Mouse (Mus musculus) heart, embryonic 13.5 days (tissue): Measurements from ENCODE around the gene Spata6. TPM values are rescaled to one million over a fixed set of nuclear protein-coding genes. Genes with fewer than 3 reads are reported as not detected.

Experiments
- ATAC-seq: fragments of 200-750 bp; cut with Nextera tagmentation; 2 replicates; pipeline ENCODE4 v1.8.0; 2017; ENCODE audit warnings: moderate TSS enrichment; ENCODE audit not compliant: insufficient number of reproducible peaks, low FRiP score, low TSS enrichment; ENCODE audit errors: extremely low read depth
- H3K27ac ChIP-seq: fragments of 300-500 bp; sonication (generic); replicated peaks from 2 replicates; pipeline ENCODE4 v1.5.1; 2015; ENCODE audit warnings: moderate library complexity, mild to moderate bottlenecking, inconsistent platforms
- H3K27me3 ChIP-seq: fragments of 300-500 bp; sonication (generic); replicated peaks from 2 replicates; pipeline ENCODE4 v1.6.1; 2015; ENCODE audit warnings: mild to moderate bottlenecking, inconsistent platforms
- H3K36me3 ChIP-seq: fragments of 300-500 bp; sonication (generic); 2 replicates; pipeline ENCODE4 v1.6.1; 2015; ENCODE audit warnings: mild to moderate bottlenecking, inconsistent platforms
- H3K4me1 ChIP-seq: fragments of 300-500 bp; sonication (generic); 2 replicates; pipeline ENCODE4 v1.6.1; 2015; ENCODE audit warnings: inconsistent platforms
- H3K4me2 ChIP-seq: fragments of 300-500 bp; sonication (generic); 2 replicates; pipeline ENCODE4 v1.6.1; 2015; ENCODE audit warnings: inconsistent platforms, mild to moderate bottlenecking, moderate library complexity
- H3K4me3 ChIP-seq: fragments of 300-500 bp; sonication (generic); 2 replicates; pipeline ENCODE4 v1.5.1; 2015; ENCODE audit warnings: moderate library complexity, mild to moderate bottlenecking, inconsistent platforms
- H3K9ac ChIP-seq: fragments of 300-500 bp; sonication (generic); 2 replicates; pipeline ENCODE4 v1.6.1; 2015; ENCODE audit warnings: inconsistent platforms, mild to moderate bottlenecking, moderate library complexity
- H3K9me3 ChIP-seq: fragments of 300-500 bp; sonication (generic); 2 replicates; pipeline ENCODE4 v1.6.1; 2016; ENCODE audit warnings: inconsistent platforms
- WGBS: fragments of 180-500 bp; shearing (Covaris S2); methylation state at CpG from one replicate; pipeline ENCODE4 v1.1.7; 2015; ENCODE audit warnings: mixed read lengths; 5-methylcytosine and 5-hydroxymethylcytosine counted together
- polyA plus RNA-seq: library from polyadenylated mRNA; unstranded; fragments of >200 nt; fragmentation: Nextera tagmentation; extraction: Ambion mirVana; gene quantifications from 2 replicates; pipeline ENCODE4 v1.2.1, GENCODE M21; 2015

Spata6 gene
- polyA plus RNA-seq, 1 experiment from 2014 or later = 18.4 TPM

DNA sequence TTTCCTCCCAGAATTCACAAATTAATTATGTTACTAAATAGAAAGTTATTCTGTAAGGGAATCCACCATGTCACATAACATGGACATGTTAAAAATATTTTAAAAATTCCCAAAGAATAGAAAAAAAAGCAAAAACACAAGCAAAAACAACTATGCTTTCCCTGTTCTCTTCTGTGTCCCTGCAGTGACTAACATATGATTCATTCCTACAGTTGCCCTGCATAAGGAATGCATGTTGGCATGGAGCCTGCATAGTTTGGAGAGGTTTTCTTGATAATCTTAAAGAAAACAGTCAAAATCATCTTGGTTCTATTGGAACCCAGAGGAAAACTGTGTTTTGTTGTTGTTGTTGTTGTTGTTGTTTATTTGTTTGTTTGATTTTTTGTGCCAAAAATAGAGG lies 132.8 kb downstream of the Spata6 start:
- no peak for ATAC-seq
- H3K9me3 ChIP-seq = 0 out of 2 replicates have a peak, but pooled peaks cover 7% of the 10 kb centered on the region
- H3K9ac ChIP-seq = no peak overlapping the region
- H3K4me2 ChIP-seq = no peak overlapping the region
- no peak overlapping the region for H3K4me3 ChIP-seq
- no peak overlapping the region for H3K27ac ChIP-seq
- no peaks in the 10 kb centered on the region for H3K4me1 ChIP-seq
- no peaks in the 10 kb centered on the region for H3K27me3 ChIP-seq
- H3K36me3 ChIP-seq = no peaks in the 10 kb centered on the region

DNA sequence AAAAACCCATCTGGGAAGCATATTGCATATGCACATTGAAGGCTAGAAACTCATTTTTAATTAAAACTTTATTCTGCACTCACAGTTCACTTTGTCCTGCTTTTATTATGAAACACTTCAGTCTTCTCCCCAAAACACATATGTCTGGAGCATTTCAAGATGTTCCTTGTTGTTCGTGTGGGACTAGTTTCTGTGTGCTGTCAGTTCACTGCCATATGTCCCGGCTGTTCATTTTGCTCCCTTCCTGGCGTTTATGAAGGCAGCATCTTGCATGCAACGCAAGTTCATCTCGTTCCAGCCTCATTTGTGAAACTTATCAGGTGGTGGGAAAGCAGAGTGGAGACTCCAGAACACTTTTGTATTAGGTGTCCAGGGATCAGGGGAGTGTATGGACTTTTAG lies 146.9 kb downstream of the Spata6 start:
- WGBS = 77% methylated on average over 5 of the region's 5 CpGs
- ATAC-seq = no peak
- no peaks in the 10 kb centered on the region for H3K9me3 ChIP-seq
- H3K36me3 ChIP-seq = no peaks in the 10 kb centered on the region
- H3K9ac ChIP-seq = no peak overlapping the region
- no peak overlapping the region for H3K27ac ChIP-seq
- no peaks in the 10 kb centered on the region for H3K27me3 ChIP-seq
- H3K4me3 ChIP-seq = no peak overlapping the region
- H3K4me1 ChIP-seq = no peaks in the 10 kb centered on the region
- H3K4me2 ChIP-seq = no peak overlapping the region

DNA sequence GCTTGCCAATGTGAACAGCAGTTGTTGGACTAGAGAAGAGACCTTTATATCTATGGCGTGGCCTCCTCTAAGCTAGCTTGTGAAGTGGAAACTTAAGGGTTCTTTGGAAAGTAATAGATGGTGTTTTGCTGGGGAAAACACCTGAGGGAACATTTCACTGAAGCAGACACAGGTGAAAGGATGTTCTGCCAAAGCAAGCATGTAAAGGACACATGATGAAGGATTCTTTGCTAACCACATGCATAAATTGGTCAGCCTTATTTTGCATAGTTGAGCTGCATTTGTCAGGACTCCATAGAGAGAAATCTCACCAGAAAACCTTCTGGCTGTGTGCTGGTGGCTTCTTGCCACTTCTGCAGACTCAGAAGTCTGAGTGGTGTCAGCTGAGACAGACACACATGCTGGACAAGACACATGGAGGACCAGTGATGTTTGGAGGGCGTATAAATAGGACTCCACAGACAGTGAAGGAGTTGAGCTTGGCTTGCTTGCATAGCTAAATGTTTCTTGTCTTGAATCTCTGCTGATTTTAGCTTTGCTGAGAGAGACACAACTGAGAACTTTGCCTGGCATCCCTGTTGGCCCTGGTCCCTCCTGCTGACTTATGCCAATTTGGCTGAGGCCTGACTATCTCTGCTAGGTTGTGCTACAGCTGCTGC lies 148.1 kb downstream of the Spata6 start:
- H3K27ac ChIP-seq = no peak overlapping the region
- H3K4me2 ChIP-seq = no peak overlapping the region
- H3K4me3 ChIP-seq = no peak overlapping the region
- H3K4me1 ChIP-seq = no peaks in the 10 kb centered on the region
- H3K27me3 ChIP-seq = no peaks in the 10 kb centered on the region
- H3K36me3 ChIP-seq = no peaks in the 10 kb centered on the region
- no peak overlapping the region for H3K9ac ChIP-seq
- 67% methylated on average over 2 of the region's 2 CpGs for WGBS
- no peaks in the 10 kb centered on the region for H3K9me3 ChIP-seq
- ATAC-seq = no peak

Other genes with a start within 250 kb of the Spata6 start
- 0.23 TPM in 1 of 2 replicates, not detected in the other for gene Slc5a9, start 182.9 kb downstream of the Spata6 start, polyA plus RNA-seq
- not detected in 2 replicates for gene Skint8, start 199.4 kb downstream of the Spata6 start, polyA plus RNA-seq